Mouse (Mus musculus) right cerebral cortex, postnatal 25 days (tissue): Measurements from ENCODE around the gene Nfib.
"Not testable (repeated sequence)": the region's sequence is repeated elsewhere in the genome, so short reads cannot be mapped to it uniquely, and the experiment has no call there.

ENCODE experiments used
- DNase-seq: peaks from one replicate; pipeline ENCODE4 v3.0.0; 2022

Gene Nfib

DNA sequence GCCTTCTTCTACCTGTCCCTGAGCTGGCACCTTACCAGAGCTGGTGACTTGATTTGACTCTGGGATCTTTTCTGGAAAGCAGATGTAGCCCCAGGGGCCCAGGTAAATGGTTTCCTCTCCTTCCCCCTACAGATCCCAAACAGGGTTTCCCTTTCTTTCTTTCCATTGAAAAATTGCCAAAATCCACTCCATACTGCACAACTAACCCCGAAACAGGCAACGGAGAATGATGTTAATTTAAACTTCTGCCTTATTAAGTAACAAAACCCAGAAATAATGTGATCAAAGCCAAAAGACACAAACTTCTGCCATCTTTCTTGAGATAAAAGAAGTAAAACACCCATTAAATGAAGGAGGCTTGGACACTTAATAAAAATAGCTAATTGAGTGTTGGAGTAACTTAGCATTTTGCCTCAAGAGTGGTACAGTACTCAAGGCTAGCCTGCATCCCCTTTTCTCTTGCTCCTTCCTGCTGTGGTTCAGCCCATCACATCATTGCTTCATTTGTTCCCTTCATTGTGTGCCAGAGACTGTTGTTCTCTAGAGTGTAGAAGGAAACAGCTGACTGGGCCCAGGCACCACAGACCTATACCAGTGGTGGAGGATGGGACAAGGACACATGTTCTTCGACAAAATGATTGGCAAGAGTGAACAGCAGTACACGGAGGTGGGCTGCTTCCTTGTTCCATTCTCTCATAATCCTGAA, 432.3 kb downstream of the Nfib start:
- no peak for DNase-seq

DNA sequence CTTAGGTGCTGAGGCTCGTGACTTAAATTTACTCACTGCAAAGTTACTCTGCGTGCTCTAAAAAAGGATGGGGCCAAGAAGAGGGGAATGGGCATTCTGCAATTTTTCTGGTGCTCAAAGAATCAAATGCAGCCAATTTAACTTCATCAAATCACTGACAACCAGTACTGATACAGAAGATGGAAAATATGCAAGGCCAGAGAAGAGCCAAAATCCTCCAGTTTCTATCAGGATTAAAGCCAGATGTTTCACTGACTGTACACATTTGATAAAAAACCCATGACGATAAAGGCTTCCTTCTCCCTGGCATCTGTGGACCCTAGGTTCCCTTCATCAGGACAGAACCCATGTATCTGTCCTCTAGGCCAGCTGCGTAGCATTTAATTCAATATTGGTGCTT, 433.5 kb downstream of the Nfib start:
- DNase-seq, result no peak

DNA sequence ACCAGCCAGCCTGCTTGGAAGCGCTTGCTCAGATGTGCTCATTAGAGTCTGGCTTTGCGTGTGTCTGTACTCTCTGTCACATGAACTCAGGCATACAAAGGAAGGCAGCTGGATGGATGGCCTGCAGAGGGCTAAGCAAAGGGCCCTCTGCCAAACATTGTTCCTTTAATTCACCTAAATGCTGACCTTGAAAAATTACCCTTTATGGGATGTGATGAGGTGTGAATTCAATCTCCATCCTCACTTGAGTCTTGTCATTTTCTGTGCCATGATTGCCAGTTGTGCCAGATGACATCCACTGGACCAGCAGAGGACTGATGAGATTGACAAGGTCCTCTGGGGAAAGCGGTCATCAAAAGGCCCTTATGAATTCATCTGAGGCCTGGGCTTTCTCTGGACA, 434.0 kb downstream of the Nfib start:
- DNase-seq, result no peak

DNA sequence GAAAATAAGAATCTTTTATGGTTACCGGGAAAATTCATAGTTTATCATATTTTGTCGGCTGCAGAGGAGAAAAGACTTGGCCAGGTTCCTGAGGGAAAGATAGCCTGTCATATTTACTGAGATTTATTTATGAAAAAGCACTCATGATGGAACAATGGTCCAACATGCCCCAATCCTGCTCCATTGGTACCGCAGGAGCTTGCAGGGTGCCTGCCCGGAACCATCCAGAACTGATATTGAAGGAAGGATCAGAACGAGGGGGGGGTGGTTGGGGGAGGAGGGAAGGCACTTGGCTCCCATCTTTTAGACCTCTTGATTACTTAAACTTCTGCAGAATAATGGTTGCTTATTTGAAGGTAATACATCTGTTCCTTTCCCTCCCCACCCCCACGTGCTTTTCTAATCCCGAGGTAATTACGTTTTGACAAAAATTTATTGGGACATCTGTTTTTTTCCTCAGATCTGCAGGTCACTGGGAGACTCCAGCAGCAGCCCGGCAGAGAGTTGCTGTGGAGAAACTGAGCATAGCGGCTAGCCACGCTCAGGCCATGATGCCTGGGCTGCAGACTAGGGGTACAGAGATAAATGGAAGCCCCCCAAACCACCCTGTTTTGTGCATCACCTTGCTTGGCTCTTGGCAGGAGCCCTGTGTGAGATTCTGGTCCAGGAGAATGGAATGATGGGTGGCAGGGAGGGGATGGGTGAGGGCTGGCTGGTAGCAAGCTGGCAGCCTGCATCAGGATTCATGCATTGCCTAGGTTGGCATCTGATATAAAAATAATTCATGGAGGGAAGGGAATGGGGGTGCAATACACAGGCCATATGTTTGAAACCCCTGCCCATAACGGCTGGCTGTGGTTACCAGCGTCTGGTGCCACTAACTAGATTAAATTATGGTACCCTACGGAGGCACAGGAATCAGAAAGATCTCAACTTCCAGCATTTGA, 437.4 kb downstream of the Nfib start:
- DNase-seq, result no peak

DNA sequence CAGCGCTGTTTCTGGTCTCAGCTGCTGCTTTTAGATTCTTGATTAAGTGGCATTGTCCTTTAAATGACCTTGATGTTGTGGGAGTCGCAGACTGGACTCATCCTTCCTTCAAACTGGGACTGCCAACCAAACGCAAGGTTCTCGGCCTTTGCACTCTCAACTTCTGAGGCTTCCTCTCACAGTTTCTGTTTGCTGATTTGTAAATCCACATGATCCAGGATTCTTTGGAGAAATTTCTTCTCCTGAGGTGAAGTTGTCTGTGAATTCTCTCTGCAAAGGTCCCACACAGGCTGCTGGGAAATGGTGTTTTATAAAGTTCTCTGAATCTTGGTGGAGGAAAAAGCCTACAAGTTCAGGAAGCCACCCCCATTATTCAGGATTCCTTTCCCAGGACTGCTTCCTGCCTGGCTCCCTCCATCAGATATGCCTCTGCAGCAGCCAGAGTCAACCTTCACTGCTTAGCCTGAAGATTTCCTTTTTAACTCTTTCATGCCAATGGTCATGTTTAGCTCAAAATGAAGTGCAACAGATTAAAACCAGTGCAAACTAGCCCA, 439.4 kb downstream of the Nfib start:
- no peak for DNase-seq

DNA sequence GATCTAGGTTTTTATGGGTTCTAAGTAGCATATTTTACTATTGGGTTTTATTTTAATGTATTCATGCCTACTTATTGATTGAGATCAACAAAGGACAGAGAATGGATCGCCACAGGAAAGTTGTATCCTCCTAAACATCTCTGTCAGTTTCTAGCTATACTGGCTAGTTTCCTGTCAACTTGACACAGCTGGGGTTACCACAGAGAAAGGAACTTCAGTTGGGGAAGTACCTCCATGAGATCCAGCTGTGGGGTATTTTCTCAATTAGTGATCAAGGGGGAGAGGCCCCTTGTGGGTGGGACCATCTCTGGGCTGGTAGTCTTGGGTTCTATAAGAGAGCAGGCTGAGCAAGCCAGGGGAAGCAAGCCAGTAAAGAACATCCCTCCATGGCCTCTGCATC, 447.0 kb downstream of the Nfib start:
- not testable (repeated sequence) for DNase-seq

DNA sequence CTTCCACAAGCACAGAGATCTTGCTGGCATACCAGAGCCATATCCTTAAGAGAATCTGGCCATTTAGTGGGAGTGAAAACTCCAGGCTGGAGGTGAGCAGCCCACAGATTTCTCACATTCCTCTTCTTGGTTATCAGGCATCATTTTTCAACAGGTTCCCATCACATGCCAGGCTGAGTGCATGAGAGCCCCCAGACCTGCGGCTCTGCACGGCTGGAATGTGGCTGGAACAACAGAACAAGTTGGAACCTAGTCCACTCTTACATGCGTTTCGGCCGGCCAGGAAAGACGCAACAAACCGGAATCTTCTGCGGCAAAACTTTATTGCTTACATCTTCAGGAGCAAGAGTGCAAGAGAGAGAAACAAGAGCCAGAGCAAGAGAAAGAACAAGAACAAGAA, 453.5 kb downstream of the Nfib start:
- DNase-seq, result no peak

DNA sequence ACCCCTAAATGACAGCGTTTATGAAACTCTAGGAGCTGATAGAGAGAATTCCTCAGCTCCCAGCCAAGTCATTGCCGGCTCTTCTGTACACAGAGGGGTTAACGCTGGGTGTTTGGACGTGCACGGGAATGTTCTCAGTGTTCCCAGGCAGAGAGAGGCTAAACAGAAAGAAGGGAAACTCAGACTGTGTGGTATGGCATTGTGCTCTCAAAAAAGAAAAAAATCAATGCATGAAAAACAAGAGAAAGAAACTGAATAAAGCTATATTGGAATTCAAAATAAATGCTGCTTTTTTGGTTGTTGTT, 455.2 kb downstream of the Nfib start:
- no peak for DNase-seq

DNA sequence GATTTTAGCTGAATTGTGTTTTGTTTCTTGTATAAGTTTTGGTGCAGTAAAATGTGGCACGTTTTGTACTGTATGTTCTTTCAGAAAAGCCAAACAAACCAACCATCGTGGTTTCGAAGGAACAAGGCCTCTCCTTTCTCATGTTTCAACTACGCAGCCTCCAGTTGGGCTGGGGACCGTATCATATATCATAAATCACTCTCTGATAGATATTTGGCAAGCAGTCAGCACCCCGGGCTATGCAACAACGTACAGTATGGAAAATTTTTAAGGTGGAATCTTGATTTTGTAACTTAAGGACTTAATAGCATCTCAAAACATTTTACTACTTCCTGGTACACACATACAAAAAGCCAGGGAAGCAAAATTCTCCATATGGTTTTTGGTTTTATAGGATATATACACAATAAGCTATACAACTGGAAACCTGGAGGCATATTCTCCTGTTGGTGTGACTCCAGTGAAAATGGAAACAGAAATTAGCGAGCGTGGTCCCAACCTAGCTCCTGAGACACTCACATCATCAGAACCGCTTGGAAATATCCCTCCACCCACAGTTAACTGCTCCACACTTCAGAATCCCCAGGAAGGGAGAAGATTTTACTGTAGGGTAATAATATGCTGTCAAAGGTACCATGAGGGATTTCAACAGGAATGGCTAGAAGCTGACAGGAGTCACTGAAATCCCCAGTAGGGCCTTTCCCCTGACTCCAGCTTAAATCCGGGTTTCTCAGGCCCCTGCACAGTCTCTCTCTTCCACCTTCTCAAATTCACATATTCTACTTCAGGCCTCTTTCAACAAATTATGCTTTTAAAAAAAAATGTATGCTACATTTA, 455.8 kb downstream of the Nfib start:
- DNase-seq, result no peak

DNA sequence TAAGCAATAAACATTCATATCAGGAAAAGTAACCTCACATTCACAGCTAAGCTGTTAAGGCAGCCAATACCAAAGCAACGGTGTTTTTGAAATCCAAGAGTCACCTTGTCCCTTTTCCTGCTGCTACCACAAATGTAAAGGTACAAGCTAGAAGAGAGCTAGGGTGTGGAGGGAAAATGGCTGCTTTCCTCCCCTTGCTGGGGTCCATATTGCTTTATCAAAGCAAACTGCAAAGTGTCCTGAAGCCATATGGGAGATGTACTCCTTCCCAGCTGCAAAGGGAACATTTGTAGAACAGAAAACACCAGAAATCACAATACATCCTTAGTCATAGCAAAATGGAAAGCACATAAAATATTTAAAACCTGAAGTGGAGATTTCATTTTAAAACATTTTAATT, 456.6 kb downstream of the Nfib start:
- no peak for DNase-seq

DNA sequence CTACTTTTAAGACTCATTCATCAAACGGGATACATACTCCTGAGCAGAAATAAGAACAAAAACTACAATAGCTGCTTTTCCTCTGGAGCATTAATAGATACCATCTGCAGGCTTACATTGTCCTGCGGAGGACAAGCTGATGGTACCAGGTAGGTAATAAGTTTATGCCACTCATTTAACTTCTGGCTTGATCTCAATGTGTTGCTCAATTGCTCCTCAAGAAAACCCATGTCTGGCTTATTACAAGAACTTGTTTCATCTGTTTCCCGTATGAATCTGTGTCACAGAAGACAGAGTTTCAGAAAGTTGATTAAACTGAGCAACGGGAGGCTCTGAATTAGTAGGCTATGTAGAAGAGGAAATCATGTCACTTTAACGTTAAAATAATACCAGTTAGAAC, 457.5 kb downstream of the Nfib start:
- no peak for DNase-seq

DNA sequence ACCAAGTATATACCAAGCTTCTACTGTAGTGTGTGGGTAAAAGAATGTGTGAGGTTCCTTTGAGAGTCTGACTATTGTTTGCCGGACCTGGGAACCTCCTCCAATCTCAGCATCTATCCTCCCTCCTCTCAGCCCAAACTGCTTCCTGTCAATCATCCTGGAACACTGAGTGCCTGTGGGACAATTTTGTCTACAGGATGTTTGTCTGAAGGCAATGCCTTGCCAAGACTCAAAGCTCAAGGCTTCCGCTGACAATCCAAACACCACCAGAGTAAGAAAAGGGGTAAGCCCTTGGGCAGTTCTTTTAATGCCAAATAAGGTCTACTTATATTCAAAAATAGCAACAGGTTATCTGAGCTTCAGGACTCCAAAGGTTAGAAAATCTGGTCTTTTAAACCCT, 459.3 kb downstream of the Nfib start:
- DNase-seq, result no peak
